Mouse (Mus musculus): ENCODE data around the gene Vgll4.
"Not testable (repeated sequence)": the region's sequence is repeated elsewhere in the genome, so short reads cannot be mapped to it uniquely, and the experiment has no call there.

The Vgll4 gene

GRCm38 (mm10) chr6:114895191-114895590 is 74.6 kb downstream of the Vgll4 start:
- DNase-seq (ENCODE audit: extremely low spot score, low spot score): no peak

GRCm38 (mm10) chr6:114894548-114895106 is 75.2 kb downstream of the Vgll4 start:
- DNase-seq (ENCODE audit: extremely low spot score, low spot score): no peak

- no peak for DNase-seq (ENCODE audit: extremely low spot score, low spot score)
Measured at GRCm38 (mm10) chr6:114893427-114894209, 76.2 kb downstream of the Vgll4 start.

- DNase-seq (ENCODE audit: extremely low spot score, low spot score): no peak
Measured at GRCm38 (mm10) chr6:114892363-114892762, 77.4 kb downstream of the Vgll4 start.

DNA sequence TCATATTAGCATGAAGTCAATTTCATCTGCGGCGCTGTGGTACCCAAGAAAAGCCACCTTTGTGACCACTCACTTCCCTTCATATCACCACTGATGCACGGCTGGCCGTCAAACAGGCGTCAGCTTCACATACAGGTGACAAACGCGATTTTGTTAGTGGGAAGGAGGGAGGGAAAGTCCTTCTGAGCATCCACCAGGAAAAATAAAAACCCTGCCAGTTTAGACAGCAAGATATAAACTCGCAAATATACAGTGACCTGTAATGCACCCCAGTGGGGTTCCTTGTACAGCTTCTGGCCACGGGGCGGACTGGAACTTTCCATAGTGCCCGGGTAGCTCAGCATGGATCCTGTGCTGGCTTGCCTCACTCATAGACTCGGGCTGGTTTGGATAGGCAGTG is 78.0 kb downstream of the Vgll4 start:
- no peak for DNase-seq (ENCODE audit: extremely low spot score, low spot score)

- DNase-seq (ENCODE audit: extremely low spot score, low spot score): no peak
Measured at GRCm38 (mm10) chr6:114891272-114891671, 78.5 kb downstream of the Vgll4 start.

- no peak for DNase-seq (ENCODE audit: extremely low spot score, low spot score)
Measured at GRCm38 (mm10) chr6:114890411-114891115, 79.2 kb downstream of the Vgll4 start.

GRCm38 (mm10) chr6:114889971-114890370 is 79.8 kb downstream of the Vgll4 start:
- DNase-seq (ENCODE audit: extremely low spot score, low spot score): not testable (repeated sequence)

DNA sequence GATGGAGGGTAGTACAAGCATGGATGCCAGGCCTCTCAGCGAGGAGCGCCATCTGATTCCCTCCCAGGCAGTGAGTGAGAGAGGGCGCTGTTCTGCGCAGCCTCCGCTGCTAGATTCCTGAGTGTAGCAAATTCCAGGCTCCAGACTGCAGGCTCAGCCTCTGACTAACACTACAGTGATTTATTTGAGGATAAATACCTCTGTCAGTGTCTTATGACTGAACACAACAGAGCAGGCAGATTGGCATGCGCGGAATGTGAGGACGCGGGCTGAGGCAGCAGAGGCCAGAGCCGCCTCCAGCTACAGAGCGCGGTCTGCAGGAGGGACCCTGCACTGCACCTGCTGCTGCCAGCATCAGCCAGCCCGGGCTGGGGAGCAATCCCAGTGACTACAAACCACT is 80.9 kb downstream of the Vgll4 start:
- peak; percentile 73 for DNase-seq (ENCODE audit: extremely low spot score, low spot score)

- no peak for DNase-seq (ENCODE audit: extremely low spot score, low spot score)
Measured at GRCm38 (mm10) chr6:114886504-114887361, 83.1 kb downstream of the Vgll4 start.

GRCm38 (mm10) chr6:114886012-114886411 is 83.8 kb downstream of the Vgll4 start:
- DNase-seq (ENCODE audit: extremely low spot score, low spot score): no peak

DNA sequence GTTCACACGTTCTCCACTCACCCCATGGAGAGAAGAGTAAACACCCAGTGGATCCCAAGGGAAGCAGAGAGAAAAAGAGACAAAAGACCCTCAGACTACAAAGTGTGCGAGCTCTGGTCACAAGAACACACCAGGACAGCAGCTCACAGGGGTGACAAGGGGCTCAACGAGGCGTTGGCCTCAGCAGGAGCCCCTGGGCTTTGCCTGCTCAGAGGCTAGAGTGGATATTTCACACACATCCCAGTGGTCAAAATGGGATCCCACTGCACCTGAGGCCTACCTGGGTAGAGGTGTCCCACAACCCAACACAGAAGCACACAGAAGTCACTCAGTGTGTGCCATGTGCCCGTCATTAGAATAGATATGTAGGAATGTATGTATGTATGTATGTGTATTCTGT is 84.7 kb downstream of the Vgll4 start:
- no peak for DNase-seq (ENCODE audit: extremely low spot score, low spot score)

DNA sequence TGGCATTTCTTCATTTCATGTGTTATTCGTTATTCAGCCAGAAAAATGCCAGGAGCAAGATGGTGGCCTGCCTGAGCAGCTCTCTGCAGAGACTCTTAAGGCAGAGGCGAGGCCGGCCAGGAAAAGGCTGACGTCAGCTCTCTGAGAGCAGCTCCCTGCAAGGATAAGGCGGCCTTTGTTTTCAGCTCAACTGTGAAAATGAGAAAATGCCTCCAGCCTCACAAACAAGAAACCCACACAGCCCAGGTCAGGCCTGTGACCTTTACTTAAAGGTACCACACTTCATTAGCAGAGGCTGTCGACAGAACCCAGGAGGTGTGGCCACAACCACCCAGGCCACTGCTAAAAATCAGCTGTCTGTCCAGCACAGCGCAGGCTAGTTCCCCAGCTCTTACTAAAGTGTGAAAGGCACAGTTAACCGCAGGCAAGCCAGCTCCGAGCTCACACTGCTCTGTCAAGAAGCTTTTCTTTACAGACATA is 86.5 kb downstream of the Vgll4 start:
- DNase-seq (ENCODE audit: extremely low spot score, low spot score): peak; percentile 74

DNA sequence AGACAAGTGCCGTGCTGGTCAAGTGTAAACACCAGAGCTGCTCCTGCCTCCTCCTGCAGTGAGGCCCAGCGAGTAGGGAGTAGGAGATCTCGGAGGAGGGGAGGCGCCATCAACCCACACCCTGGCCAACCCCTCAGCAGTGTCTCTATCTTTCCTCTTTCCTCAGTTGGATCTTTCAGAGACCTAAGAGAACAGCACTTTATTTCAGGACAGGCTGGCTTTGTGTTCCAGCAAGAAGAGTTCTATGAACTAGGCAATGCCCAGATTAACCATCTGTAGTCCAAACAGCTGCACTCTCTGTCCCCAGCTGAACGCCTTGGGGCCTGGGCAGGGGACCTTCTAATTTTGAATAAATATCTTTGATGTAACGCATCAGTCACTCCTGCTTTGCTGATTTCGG is 87.1 kb downstream of the Vgll4 start:
- DNase-seq (ENCODE audit: extremely low spot score, low spot score): peak; percentile 52

DNA sequence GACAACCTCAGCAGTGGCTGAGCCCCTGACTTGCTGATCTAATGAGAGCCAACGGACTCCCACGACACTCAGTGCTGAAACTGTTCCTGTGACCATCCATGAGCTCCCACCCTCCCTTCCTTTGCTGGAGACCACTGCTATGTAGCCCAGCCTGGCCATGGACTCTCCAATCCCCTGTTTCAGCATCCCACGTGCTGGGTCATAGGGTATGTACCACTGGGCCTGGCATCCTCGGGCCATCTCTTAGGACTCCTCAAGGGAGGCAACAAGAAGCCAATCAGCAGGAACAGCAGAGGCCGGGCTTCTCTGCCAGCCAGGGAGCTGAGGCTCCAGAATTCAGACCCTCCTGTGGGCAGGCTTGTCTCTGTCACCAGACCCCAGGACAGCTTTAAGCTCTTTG is 87.6 kb downstream of the Vgll4 start:
- no peak for DNase-seq (ENCODE audit: extremely low spot score, low spot score)

- DNase-seq (ENCODE audit: extremely low spot score, low spot score): no peak
Measured at GRCm38 (mm10) chr6:114880798-114881197, 89.0 kb downstream of the Vgll4 start.

GRCm38 (mm10) chr6:114878841-114879520 is 90.8 kb downstream of the Vgll4 start:
- DNase-seq (ENCODE audit: extremely low spot score, low spot score): no peak

GRCm38 (mm10) chr6:114876546-114876945 is 93.2 kb downstream of the Vgll4 start:
- DNase-seq (ENCODE audit: extremely low spot score, low spot score): no peak

GRCm38 (mm10) chr6:114876033-114876432 is 93.8 kb downstream of the Vgll4 start:
- no peak for DNase-seq (ENCODE audit: extremely low spot score, low spot score)

DNA sequence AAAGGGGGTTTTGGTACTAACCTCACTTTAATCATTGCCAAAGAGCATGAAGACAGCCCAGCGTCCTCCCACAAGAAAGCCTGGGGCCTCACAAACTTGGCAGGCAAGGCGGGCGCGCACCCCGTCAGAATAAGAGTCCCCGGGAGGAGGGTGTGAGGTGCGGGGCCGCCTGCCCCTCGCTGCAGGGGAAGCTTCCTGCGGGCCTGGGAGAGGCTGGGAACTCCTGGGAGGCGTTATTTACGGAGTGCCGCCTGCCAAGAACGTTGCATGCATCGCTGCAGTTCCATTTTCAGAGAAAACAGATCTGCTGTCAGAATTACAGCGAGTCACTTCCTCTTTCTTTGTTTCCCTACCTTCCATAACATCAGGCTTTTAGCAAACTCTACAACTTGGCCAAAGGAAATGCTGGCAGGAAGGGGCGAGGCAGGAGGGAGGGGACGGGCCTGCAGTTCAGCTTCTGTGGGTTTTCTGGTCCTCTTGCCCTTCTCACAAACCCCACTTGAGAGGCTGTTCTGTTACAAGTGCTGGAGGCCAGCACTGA is 94.7 kb downstream of the Vgll4 start:
- DNase-seq (ENCODE audit: extremely low spot score, low spot score): peak; percentile 94

Measured in neural tube, embryonic 10.5 days (tissue).